Mouse (Mus musculus): ENCODE results near the gene Ccdc92b. TPM values are rescaled to one million over a fixed set of nuclear protein-coding genes. Genes with fewer than 3 reads are reported as not detected.
"Not testable (repeated sequence)": the region's sequence is repeated elsewhere in the genome, so short reads cannot be mapped to it uniquely, and the experiment has no call there.

Gene Ccdc92b
- polyA plus RNA-seq (2014; fragmentation: Nextera tagmentation; extraction: Ambion mirVana): 0.67 and 0.85 TPM in 2 replicates

DNA sequence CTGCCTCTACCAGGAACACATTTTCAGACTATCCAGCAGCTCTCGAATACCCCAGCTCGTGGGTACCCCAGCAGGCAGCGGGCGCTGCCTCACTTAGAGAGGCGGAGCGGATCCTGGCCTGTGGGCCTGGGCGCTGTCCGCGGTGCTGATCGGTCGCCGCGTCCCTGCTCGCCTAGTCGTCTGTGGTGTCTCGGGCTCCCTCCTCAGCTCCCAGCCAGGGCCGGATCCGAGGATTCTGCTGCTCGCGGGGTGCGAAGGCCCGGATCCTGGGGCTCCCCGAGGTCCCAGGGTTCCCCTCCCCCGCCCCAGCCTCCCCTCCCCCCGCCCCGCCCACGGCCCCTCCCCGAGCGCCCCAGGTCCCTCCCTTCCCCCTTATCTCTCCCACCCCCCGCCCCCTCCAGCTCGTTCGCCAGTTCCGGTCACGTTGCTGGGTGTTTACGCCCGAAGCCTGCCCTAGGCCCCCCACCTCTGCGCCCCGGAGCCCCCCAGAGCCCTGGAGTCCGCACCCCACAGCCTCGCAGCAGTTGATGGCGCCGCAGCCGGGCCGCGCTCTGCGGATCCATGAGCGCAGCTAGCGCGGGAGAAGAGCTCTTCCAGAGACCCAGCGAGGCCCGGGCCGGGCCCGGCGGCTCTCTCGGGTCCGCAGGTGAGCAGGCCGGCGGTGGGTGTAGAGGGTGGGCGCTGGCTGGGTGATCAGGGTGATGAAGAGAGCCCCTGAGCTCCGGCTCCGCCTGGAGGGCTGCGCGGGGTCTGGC, at the start of gene Ccdc92b:
Gene Ccdc92b (plus strand): TSS at position 405 of the 755 bp plus-strand sequence.
- Histone ChIP-seq H3K4me2 (ENCODE audit: low read depth, severe bottlenecking) (peak within 1 kb of the TSS; percentile 45), H3K4me3 (ENCODE audit: low read depth, low read length) (peak within 1 kb of the TSS; percentile 20), H3K9me3 (ENCODE audit: control insufficient read depth, low read length) (no peaks in the 10 kb centered on the region), H3K27me3 (ENCODE audit: control insufficient read depth, insufficient read depth, low read length) (peaks cover 20% of the 10 kb centered on the region), H3K27ac (replicated peaks; ENCODE audit: low read depth, low read length) (no peak within 1 kb of the TSS), H3K4me1 (ENCODE audit: control insufficient read depth, insufficient read depth, low read length) (no peaks in the 10 kb centered on the region), H3K36me3 (ENCODE audit: control insufficient read depth, insufficient read depth, low read length) (no peaks in the 10 kb centered on the region), H3K9ac (ENCODE audit: low read length) (no peak within 1 kb of the TSS)
- DNase-seq (ENCODE audit: low spot score): peak; percentile 96
- under 1% methylated on average over 52 of the region's 63 CpGs for WGBS
- ATAC-seq (ENCODE audit: insufficient number of reproducible peaks, low FRiP score, low TSS enrichment, low read depth): peak; percentile 57; the same call in 1 of the 2 replicates

DNA sequence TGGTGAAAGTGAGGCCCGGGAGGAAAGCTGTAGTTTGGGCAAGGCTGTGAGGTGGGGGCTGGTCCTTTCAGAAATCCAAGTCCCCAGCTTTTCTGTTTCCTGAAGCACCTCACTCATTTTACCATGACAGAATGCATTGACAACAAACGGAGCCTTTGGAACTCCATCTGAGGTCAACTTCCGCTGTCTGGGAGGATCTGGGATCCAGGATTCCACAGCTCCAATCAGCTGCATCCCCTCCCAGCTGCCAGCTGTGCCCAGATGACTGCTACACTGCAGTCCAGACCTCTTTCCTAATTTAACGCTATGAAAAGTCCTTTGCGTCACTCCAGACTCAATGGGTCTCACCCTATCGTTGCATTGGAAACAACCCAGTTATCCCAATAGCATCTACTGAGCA, 49.7 kb upstream of the Ccdc92b start:
- H3K27me3 ChIP-seq (ENCODE audit: control insufficient read depth, insufficient read depth, low read length): no peaks in the 10 kb centered on the region
- no peak overlapping the region for H3K4me2 ChIP-seq (ENCODE audit: low read depth, severe bottlenecking)
- H3K36me3 ChIP-seq (ENCODE audit: control insufficient read depth, insufficient read depth, low read length): no peaks in the 10 kb centered on the region
- no peaks in the 10 kb centered on the region for H3K4me1 ChIP-seq (ENCODE audit: control insufficient read depth, insufficient read depth, low read length)
- no peak overlapping the region for H3K4me3 ChIP-seq (ENCODE audit: low read depth, low read length)
- no peak overlapping the region for H3K9ac ChIP-seq (ENCODE audit: low read length)
- ATAC-seq (ENCODE audit: insufficient number of reproducible peaks, low FRiP score, low TSS enrichment, low read depth) (no peak), DNase-seq (ENCODE audit: low spot score) (no peak)
- no peaks in the 10 kb centered on the region for H3K9me3 ChIP-seq (ENCODE audit: control insufficient read depth, low read length)
- H3K27ac ChIP-seq (replicated peaks; ENCODE audit: low read depth, low read length): no peak overlapping the region
- 80% methylated on average over 6 of the region's 6 CpGs for WGBS

DNA sequence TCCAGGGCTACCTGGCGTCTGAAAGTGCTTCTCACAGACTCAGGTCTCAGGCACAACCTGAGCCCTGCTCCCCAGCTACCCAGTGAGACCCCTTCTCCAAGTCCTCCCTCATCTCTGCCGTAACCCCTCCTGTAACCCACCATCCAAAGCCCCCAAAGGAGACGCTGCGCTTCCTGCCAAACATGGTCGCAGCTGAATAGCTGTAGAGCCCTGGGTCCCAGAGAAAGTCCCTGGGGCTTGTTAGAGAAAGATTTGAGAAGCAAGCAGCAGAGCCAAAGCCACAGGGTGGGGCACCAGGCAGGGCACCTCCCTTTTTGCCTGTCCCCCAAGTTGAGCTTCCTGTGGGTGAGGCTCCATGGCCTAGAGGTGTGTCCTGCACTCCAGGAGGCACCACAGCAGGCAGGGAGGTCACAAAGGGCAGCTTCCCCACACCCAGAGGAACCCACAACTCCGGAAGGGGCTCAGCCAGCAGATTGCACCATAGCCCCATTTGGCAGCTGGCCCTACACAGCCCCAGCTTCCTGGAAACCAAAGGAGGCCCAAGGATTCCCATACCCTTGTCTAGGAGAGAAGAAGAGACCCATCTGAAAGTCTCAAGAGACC, 46.8 kb upstream of the Ccdc92b start:
- Histone ChIP-seq H3K27me3 (ENCODE audit: control insufficient read depth, insufficient read depth, low read length) (no peaks in the 10 kb centered on the region), H3K9me3 (ENCODE audit: control insufficient read depth, low read length) (no peaks in the 10 kb centered on the region), H3K4me1 (ENCODE audit: control insufficient read depth, insufficient read depth, low read length) (no peaks in the 10 kb centered on the region), H3K9ac (ENCODE audit: low read length) (no peak overlapping the region), H3K4me2 (ENCODE audit: low read depth, severe bottlenecking) (no peak overlapping the region), H3K36me3 (ENCODE audit: control insufficient read depth, insufficient read depth, low read length) (no peaks in the 10 kb centered on the region), H3K4me3 (ENCODE audit: low read depth, low read length) (no peak overlapping the region), H3K27ac (replicated peaks; ENCODE audit: low read depth, low read length) (no peak overlapping the region)
- ATAC-seq (ENCODE audit: insufficient number of reproducible peaks, low FRiP score, low TSS enrichment, low read depth): no peak
- DNase-seq (ENCODE audit: low spot score): no peak
- whole genome bisulfite sequencing: 74% methylated on average over 6 of the region's 6 CpGs

DNA sequence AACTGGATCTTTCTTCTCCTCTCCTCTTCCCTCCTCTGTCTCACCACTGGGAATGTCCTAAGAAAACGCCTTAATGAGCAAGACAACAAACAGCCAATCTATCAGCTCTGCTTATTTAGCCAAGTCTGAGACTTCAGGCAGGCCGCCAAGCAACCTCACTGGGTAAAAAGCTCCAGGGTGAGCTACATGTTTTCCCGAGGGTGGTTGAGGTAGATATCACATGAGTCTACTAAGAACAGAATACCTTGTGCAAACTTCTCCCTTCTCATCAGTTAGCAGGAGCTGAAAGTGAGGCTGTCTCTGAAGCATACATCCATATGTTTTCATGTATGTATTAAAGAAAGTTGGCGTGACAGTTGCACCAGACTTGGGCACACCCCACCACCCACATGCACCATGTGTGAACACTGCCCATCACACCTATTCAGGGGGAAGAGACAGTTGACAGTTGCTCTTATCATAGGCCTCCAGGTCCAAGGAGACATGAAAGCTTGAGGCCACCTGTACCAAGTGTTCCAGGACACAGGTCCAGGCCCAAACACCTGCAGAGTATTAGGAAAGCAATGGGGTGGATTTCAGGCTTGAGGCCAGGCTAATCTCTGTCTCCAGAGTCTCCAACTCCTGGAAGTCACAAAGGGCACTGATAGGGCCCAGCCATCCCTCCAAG, 44.5 kb upstream of the Ccdc92b start:
- Histone ChIP-seq H3K4me3 (ENCODE audit: low read depth, low read length) (no peak overlapping the region), H3K9me3 (ENCODE audit: control insufficient read depth, low read length) (no peaks in the 10 kb centered on the region), H3K36me3 (ENCODE audit: control insufficient read depth, insufficient read depth, low read length) (no peaks in the 10 kb centered on the region), H3K4me2 (ENCODE audit: low read depth, severe bottlenecking) (no peak overlapping the region), H3K4me1 (ENCODE audit: control insufficient read depth, insufficient read depth, low read length) (no peaks in the 10 kb centered on the region), H3K27ac (replicated peaks; ENCODE audit: low read depth, low read length) (no peak overlapping the region), H3K9ac (ENCODE audit: low read length) (no peak overlapping the region), H3K27me3 (ENCODE audit: control insufficient read depth, insufficient read depth, low read length) (no peaks in the 10 kb centered on the region)
- 80% methylated on average over 4 of the region's 4 CpGs for WGBS
- no peak for DNase-seq (ENCODE audit: low spot score)
- no peak for ATAC-seq (ENCODE audit: insufficient number of reproducible peaks, low FRiP score, low TSS enrichment, low read depth)

DNA sequence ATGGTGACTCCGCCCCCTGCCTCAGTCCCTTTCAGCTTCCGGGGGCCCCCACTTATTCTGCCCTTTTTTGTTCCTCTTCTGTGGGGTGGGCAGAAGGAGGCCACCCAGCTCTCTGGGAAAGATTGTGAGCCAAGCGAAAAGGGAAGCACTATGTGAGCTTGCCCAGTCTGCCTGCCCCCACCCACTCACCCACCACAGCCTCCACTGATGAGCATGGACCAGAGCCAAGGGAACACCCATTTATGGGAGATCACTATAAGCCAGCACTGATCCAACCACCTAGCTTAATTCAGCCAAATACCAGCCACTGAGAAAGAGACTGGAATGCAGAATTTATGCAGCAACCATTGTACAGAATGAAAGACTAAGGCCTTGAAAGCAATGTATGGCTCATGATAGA, 43.5 kb upstream of the Ccdc92b start:
- ATAC-seq (ENCODE audit: insufficient number of reproducible peaks, low FRiP score, low TSS enrichment, low read depth): no peak
- H3K4me2 ChIP-seq (ENCODE audit: low read depth, severe bottlenecking): no peak overlapping the region
- WGBS: 83% methylated on average over 3 of the region's 3 CpGs
- H3K27ac ChIP-seq (replicated peaks; ENCODE audit: low read depth, low read length): no peak overlapping the region
- H3K9me3 ChIP-seq (ENCODE audit: control insufficient read depth, low read length): no peaks in the 10 kb centered on the region
- no peaks in the 10 kb centered on the region for H3K4me1 ChIP-seq (ENCODE audit: control insufficient read depth, insufficient read depth, low read length)
- no peaks in the 10 kb centered on the region for H3K27me3 ChIP-seq (ENCODE audit: control insufficient read depth, insufficient read depth, low read length)
- H3K36me3 ChIP-seq (ENCODE audit: control insufficient read depth, insufficient read depth, low read length): no peaks in the 10 kb centered on the region
- DNase-seq (ENCODE audit: low spot score): no peak
- H3K9ac ChIP-seq (ENCODE audit: low read length): no peak overlapping the region
- no peak overlapping the region for H3K4me3 ChIP-seq (ENCODE audit: low read depth, low read length)

DNA sequence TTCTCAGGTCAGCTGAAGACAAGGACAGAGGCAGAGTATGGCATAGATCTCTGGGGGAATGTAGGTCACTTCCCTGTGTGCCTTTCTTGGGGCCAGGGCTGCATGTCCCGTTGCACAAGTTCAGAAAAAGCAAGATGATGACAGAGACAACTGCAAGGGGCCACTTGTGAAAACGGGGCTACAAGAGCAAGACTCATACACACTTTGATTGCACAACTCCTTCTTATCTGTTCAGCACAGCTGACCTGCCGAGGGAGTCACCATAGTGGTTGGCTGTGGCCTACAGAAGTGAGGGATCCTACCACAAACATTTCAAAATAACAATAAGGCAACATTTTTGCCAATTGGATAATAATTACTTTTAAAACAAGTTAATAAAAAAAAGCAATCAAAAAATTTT, 42.3 kb upstream of the Ccdc92b start:
- DNase-seq (ENCODE audit: low spot score): no peak
- H3K27ac ChIP-seq (replicated peaks; ENCODE audit: low read depth, low read length): no peak overlapping the region

DNA sequence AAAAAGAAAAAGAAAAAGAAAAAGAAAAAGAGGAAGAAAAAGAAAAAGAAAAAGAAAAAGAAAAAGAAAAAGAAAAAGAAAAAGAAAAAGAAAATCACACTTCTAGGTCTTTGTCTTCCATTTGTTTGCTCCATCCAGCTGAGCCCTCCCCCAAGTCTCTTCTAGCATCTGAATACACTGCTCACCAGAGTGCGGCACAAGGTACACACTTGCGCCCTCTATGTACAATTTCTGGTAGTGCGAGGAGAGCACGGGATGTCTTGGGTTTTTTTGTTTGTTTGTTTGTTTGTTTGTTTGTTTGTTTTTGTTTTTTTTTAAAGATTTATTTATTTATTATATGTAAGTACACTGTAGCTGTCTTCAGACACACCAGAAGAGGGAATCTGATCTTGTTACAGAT, 38.1 kb upstream of the Ccdc92b start:
- H3K4me3 ChIP-seq (ENCODE audit: low read depth, low read length); H3K9ac ChIP-seq (ENCODE audit: low read length); H3K4me2 ChIP-seq (ENCODE audit: low read depth, severe bottlenecking); H3K36me3 ChIP-seq (ENCODE audit: control insufficient read depth, insufficient read depth, low read length); H3K4me1 ChIP-seq (ENCODE audit: control insufficient read depth, insufficient read depth, low read length); H3K27ac ChIP-seq (replicated peaks; ENCODE audit: low read depth, low read length); DNase-seq (ENCODE audit: low spot score); H3K27me3 ChIP-seq (ENCODE audit: control insufficient read depth, insufficient read depth, low read length); H3K9me3 ChIP-seq (ENCODE audit: control insufficient read depth, low read length); ATAC-seq (ENCODE audit: insufficient number of reproducible peaks, low FRiP score, low TSS enrichment, low read depth): not testable (repeated sequence)
- WGBS: 47% methylated on average over 4 of the region's 4 CpGs

More for the DNA sequence above, 42.3 kb upstream of the Ccdc92b start:
- Histone ChIP-seq H3K4me2 (ENCODE audit: low read depth, severe bottlenecking) (no peak overlapping the region), H3K4me3 (ENCODE audit: low read depth, low read length) (no peak overlapping the region), H3K4me1 (ENCODE audit: control insufficient read depth, insufficient read depth, low read length) (no peaks in the 10 kb centered on the region), H3K27me3 (ENCODE audit: control insufficient read depth, insufficient read depth, low read length) (no peaks in the 10 kb centered on the region), H3K9me3 (ENCODE audit: control insufficient read depth, low read length) (no peaks in the 10 kb centered on the region), H3K36me3 (ENCODE audit: control insufficient read depth, insufficient read depth, low read length) (no peaks in the 10 kb centered on the region), H3K9ac (ENCODE audit: low read length) (no peak overlapping the region)
- 72% methylated on average over 3 of the region's 3 CpGs for WGBS
- no peak for ATAC-seq (ENCODE audit: insufficient number of reproducible peaks, low FRiP score, low TSS enrichment, low read depth)

DNA sequence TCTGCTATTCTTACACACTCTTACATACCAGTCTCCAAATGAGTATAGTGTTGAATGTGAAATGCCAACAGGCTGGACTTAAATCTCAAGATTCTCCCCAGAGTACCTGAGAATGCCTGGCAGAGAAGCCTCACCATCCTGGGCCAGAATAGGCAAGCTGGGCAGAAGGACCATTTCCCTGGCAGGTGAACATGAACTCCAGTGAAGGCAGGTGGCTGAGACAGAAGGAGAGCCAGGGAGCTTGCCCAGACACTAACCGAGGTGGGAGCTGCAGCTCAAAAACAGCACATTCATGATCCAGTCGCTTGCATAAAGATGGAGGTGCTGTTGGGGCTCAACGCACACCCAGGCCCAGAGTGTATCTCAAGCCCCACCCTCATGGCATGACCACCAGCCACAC, 36.9 kb upstream of the Ccdc92b start:
- no peaks in the 10 kb centered on the region for H3K4me1 ChIP-seq (ENCODE audit: control insufficient read depth, insufficient read depth, low read length)
- H3K4me2 ChIP-seq (ENCODE audit: low read depth, severe bottlenecking): no peak overlapping the region
- H3K4me3 ChIP-seq (ENCODE audit: low read depth, low read length): no peak overlapping the region
- ATAC-seq (ENCODE audit: insufficient number of reproducible peaks, low FRiP score, low TSS enrichment, low read depth): no peak
- 70% methylated on average over 3 of the region's 3 CpGs for WGBS
- no peak overlapping the region for H3K9ac ChIP-seq (ENCODE audit: low read length)
- peaks cover under 1% of the 10 kb centered on the region; the same call in 1 of the 2 replicates for H3K27me3 ChIP-seq (ENCODE audit: control insufficient read depth, insufficient read depth, low read length)
- no peaks in the 10 kb centered on the region for H3K9me3 ChIP-seq (ENCODE audit: control insufficient read depth, low read length)
- DNase-seq (ENCODE audit: low spot score): no peak
- H3K27ac ChIP-seq (replicated peaks; ENCODE audit: low read depth, low read length): no peak overlapping the region
- H3K36me3 ChIP-seq (ENCODE audit: control insufficient read depth, insufficient read depth, low read length): no peaks in the 10 kb centered on the region

Measured in limb, embryonic 11.5 days (tissue).